Mouse (Mus musculus) neural tube, embryonic 15.5 days (tissue): ENCODE measurements around the gene Wrnip1. TPM values are rescaled to one million over a fixed set of nuclear protein-coding genes. Genes with fewer than 3 reads are reported as not detected.

Experiments used
- ATAC-seq: fragments of 200-750 bp; cut with Nextera tagmentation; 2 replicates; pipeline ENCODE4 v1.8.0; 2017; ENCODE audit warnings: mild to moderate bottlenecking, moderate TSS enrichment, moderate library complexity; ENCODE audit not compliant: low FRiP score
- H3K27ac ChIP-seq: fragments of 300-500 bp; sonication (generic); replicated peaks from 2 replicates; pipeline ENCODE4 v1.5.1; 2015; ENCODE audit warnings: mild to moderate bottlenecking, inconsistent platforms
- H3K27me3 ChIP-seq: fragments of 300-500 bp; sonication (generic); replicated peaks from 2 replicates; pipeline ENCODE4 v1.6.1; 2015; ENCODE audit warnings: inconsistent platforms
- H3K36me3 ChIP-seq: fragments of 300-500 bp; sonication (generic); 2 replicates; pipeline ENCODE4 v1.6.1; 2015; ENCODE audit warnings: inconsistent platforms
- H3K4me1 ChIP-seq: fragments of 300-500 bp; sonication (generic); 2 replicates; pipeline ENCODE4 v1.6.1; 2015; ENCODE audit warnings: inconsistent platforms
- H3K4me2 ChIP-seq: fragments of 300-500 bp; sonication (generic); 2 replicates; pipeline ENCODE4 v1.6.1; 2015; ENCODE audit warnings: inconsistent platforms, mild to moderate bottlenecking, moderate library complexity
- H3K4me3 ChIP-seq: fragments of 300-500 bp; sonication (generic); replicated peaks from 2 replicates; pipeline ENCODE4 v1.5.1; 2015; ENCODE audit warnings: mild to moderate bottlenecking, inconsistent platforms
- H3K9ac ChIP-seq: fragments of 300-500 bp; sonication (generic); replicated peaks from 2 replicates; pipeline ENCODE4 v1.6.1; 2015; ENCODE audit warnings: mild to moderate bottlenecking, inconsistent platforms
- H3K9me3 ChIP-seq: fragments of 300-500 bp; sonication (generic); replicated peaks from 2 replicates; pipeline ENCODE4 v1.6.1; 2016; ENCODE audit warnings: inconsistent platforms
- WGBS: fragments of 180-500 bp; shearing (Covaris S2); methylation state at CpG from one replicate; pipeline ENCODE4 v1.1.7; 2015; ENCODE audit warnings: mixed read lengths; 5-methylcytosine and 5-hydroxymethylcytosine counted together
- polyA plus RNA-seq: library from polyadenylated mRNA; unstranded; fragments of >200 nt; fragmentation: Nextera tagmentation; extraction: Ambion mirVana; gene quantifications from 2 replicates; pipeline ENCODE4 v1.2.1, GENCODE M21; 2015

Wrnip1 gene
- polyA plus RNA-seq, 1 experiment from 2014 or later, result 42.8 TPM

DNA sequence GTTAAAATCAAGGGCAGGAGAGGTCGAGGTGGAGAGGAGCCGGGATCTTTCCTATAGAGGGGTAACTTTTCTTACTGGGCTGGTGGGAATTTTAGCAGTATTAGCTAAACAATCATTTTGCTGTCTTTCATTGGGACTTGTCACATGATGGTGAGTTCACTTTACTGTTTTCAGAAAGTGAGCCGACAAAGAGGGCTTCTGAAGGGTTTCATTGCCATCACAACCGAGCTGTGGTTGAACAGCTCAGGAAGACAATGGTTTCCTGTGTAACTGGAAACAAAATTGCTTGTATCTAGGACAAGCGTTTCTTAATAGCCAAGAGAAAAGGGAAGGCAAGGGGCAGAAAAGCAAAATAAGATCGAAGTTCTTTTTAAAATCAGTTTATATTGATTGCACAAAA, 31.4 kb downstream of the Wrnip1 start:
- H3K27me3 ChIP-seq, result no peaks in the 10 kb centered on the region
- no peak overlapping the region for H3K9ac ChIP-seq
- no peak overlapping the region for H3K27ac ChIP-seq
- H3K4me1 ChIP-seq, result 0 out of 2 replicates have a peak, but pooled peaks cover 4% of the 10 kb centered on the region
- no peaks in the 10 kb centered on the region for H3K9me3 ChIP-seq
- no peak overlapping the region for H3K4me2 ChIP-seq
- no peak overlapping the region for H3K4me3 ChIP-seq
- no peaks in the 10 kb centered on the region for H3K36me3 ChIP-seq
- no peak for ATAC-seq
- 75% methylated on average over 6 of the region's 6 CpGs for WGBS

DNA sequence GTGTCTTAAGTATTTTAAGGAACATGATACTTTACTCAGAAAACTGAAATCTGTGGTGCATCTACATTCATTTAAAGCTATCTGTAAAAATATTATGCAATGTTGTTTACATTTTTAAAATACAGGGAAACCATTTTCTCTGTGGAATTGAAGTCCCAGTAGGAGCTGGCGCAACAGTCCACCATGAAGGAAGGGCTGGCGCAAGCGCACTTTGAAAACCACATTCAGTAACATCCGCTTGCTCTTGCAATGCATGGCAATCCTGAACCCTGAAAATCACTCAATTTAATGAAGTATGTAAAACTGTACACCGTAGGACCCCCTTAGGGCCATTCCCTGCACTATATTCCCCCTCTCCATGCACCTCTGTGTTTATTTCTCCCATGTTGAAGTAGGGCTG, 32.7 kb downstream of the Wrnip1 start:
- Histone ChIP-seq H3K36me3 (no peaks in the 10 kb centered on the region), H3K4me2 (no peak overlapping the region), H3K27me3 (no peaks in the 10 kb centered on the region), H3K4me3 (no peak overlapping the region), H3K9me3 (no peaks in the 10 kb centered on the region), H3K9ac (no peak overlapping the region), H3K27ac (no peak overlapping the region), H3K4me1 (0 out of 2 replicates have a peak, but pooled peaks cover 4% of the 10 kb centered on the region)
- ATAC-seq, result no peak
- 94% methylated on average over 5 of the region's 5 CpGs for WGBS

DNA sequence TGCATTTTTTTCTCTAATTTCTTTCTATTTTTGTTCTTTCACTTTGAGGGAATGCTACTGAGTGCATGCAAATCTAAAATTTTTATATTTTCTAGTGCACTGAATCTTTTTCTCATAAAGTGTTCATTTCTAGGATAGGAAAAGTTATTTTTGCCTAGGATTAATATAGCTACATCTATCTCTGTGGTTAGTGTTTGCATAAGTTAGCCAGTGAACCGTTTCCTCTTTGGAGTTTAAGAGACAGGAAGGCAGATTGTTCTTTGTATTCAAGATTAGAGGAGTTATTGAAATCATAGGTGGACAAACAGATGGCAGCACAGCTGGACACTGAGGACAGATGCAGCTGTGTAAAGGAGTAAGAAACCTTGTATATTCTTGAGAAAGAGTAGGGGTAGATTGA, 37.5 kb downstream of the Wrnip1 start:
- Histone ChIP-seq H3K27ac (no peak overlapping the region), H3K27me3 (no peaks in the 10 kb centered on the region), H3K4me1 (no peaks in the 10 kb centered on the region), H3K4me3 (no peak overlapping the region), H3K4me2 (no peak overlapping the region), H3K9ac (no peak overlapping the region), H3K36me3 (no peaks in the 10 kb centered on the region), H3K9me3 (no peaks in the 10 kb centered on the region)
- 53% methylated on average over 1 of the region's 1 CpGs for whole genome bisulfite sequencing
- ATAC-seq, result no peak

DNA sequence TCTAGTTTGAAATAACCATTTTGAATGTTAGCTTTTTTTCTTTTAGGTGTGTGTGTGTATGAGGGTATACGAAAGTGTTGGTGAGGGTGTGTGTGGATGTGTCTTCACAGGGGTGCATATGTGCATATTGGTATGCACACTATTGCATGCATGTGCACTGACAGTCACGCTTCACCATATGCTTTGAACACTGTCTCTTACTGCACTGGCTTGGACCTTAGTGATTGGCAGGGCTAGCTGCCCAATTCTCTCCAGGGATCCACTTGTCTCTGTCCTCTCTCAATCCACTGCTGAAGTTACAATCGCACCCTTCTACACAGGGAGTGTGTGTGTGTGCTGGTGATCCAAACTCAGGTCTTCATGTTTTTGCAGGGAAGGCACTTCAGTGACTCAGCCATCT, 39.5 kb downstream of the Wrnip1 start:
- H3K9me3 ChIP-seq, result no peaks in the 10 kb centered on the region

DNA sequence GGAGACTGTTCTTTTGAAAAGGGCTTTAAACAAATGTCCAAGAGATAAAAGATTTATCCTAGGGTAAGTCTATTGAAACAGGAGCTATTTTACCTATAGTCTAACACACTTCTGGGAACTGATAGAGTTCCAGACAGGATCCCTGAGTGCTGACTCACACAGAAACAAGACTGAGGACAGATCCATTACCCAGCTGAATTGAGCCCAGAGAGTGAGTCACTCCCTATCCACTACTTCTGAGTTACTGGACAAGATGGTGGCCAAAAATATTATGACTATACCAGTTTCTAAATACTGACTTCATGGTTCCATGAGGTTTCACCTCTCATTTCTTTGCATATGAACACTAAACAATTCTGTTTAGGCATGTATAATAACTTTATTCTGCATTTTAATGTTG, 44.4 kb downstream of the Wrnip1 start:
- Histone ChIP-seq H3K9ac (no peak overlapping the region), H3K4me2 (no peak overlapping the region), H3K4me1 (0 out of 2 replicates have a peak, but pooled peaks cover 3% of the 10 kb centered on the region), H3K36me3 (no peaks in the 10 kb centered on the region), H3K27ac (no peak overlapping the region), H3K4me3 (no peak overlapping the region), H3K27me3 (no peaks in the 10 kb centered on the region), H3K9me3 (no peaks in the 10 kb centered on the region)
- no peak for ATAC-seq

More for the DNA sequence above, 39.5 kb downstream of the Wrnip1 start:
- H3K4me1 ChIP-seq, result no peaks in the 10 kb centered on the region
- H3K36me3 ChIP-seq, result no peaks in the 10 kb centered on the region
- no peak overlapping the region for H3K4me3 ChIP-seq
- WGBS, result 84% methylated on average over 3 of the region's 3 CpGs
- H3K4me2 ChIP-seq, result no peak overlapping the region
- ATAC-seq, result no peak
- no peak overlapping the region for H3K27ac ChIP-seq
- H3K27me3 ChIP-seq, result no peaks in the 10 kb centered on the region
- H3K9ac ChIP-seq, result no peak overlapping the region

DNA sequence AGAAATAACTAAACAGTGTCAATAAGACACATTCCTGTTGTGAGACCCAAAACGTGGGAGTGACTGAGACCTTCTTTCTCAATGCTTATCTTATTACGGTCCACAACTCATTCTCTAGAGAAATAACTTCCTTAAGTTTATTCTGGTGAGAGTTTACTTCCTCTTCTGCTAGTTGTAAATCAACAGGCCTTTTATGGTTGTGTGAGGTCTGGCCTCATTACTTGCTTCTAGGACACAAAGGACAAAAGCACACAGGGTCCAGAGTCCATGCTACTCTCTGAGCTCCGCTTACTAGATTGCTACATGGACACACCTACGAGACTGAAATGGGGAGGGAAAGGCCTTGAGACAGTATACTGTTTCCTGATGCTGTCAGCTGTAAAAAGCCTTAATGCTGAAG, 47.3 kb downstream of the Wrnip1 start:
- H3K27ac ChIP-seq, result no peak overlapping the region
- WGBS, result 32% methylated on average over 4 of the region's 4 CpGs
- H3K9me3 ChIP-seq, result no peaks in the 10 kb centered on the region

DNA sequence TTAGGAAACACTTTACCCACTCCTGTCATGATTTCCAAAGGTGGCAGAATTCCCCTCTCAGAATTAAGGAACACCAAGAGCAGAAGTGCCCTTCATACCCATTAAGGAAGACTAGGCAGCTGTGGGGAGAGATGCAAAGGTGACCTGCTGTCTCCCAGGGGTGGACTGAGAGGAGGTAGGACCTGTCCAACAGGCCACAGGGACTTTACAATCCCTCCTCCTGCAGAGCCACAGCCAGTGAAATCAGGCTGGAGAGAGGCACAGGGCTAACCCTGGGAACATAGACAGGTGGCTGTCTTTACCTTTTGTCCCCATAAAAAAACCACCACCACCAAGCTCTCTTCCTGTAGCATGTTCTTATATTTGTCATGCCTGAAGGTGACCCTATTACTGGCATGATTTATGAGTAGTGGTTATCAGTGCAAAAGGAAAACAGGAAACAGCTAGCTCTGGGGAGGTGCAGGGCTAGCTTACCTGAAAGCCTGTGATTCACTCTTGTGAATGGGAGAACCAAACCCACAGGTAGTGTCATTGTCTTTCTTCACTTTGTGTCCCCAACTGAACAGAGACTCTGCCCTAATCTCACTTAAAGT, 47.8 kb downstream of the Wrnip1 start:
- no peak for ATAC-seq
- Histone ChIP-seq H3K4me2 (no peak overlapping the region), H3K36me3 (no peaks in the 10 kb centered on the region), H3K27ac (no peak overlapping the region), H3K4me1 (0 out of 2 replicates have a peak, but pooled peaks cover 3% of the 10 kb centered on the region), H3K9ac (no peak overlapping the region), H3K27me3 (no peaks in the 10 kb centered on the region), H3K9me3 (no peaks in the 10 kb centered on the region), H3K4me3 (no peak overlapping the region)

More for the DNA sequence above, 47.3 kb downstream of the Wrnip1 start:
- no peaks in the 10 kb centered on the region for H3K27me3 ChIP-seq
- H3K9ac ChIP-seq, result no peak overlapping the region
- H3K4me1 ChIP-seq, result 0 out of 2 replicates have a peak, but pooled peaks cover 3% of the 10 kb centered on the region
- no peaks in the 10 kb centered on the region for H3K36me3 ChIP-seq
- ATAC-seq, result no peak
- H3K4me3 ChIP-seq, result no peak overlapping the region
- no peak overlapping the region for H3K4me2 ChIP-seq

DNA sequence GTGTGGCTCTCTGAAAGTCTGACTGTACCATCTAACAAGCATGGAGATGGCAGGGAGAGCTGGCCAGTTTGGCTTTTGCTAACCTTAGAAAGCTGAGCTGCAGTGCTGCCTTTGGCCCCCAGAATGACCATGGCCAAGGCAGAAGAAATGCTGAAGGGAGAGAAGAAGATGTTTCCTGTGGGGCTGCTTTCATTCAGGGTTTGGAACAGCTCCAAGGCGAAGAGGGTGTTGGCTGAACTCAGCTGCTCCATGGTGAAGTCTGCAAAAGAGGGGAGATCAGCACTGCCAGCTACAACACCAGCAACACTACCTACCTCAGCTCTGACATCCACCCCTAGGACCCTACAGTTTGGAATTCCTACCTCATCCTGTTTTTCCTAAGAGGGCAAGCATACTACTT, 48.3 kb downstream of the Wrnip1 start:
- H3K4me1 ChIP-seq, result 0 out of 2 replicates have a peak, but pooled peaks cover 3% of the 10 kb centered on the region
- no peaks in the 10 kb centered on the region for H3K9me3 ChIP-seq
- no peak overlapping the region for H3K9ac ChIP-seq
- ATAC-seq, result no peak
- no peaks in the 10 kb centered on the region for H3K36me3 ChIP-seq
- H3K27ac ChIP-seq, result no peak overlapping the region
- 70% methylated on average over 1 of the region's 1 CpGs for WGBS
- H3K27me3 ChIP-seq, result no peaks in the 10 kb centered on the region
- no peak overlapping the region for H3K4me3 ChIP-seq
- H3K4me2 ChIP-seq, result no peak overlapping the region

DNA sequence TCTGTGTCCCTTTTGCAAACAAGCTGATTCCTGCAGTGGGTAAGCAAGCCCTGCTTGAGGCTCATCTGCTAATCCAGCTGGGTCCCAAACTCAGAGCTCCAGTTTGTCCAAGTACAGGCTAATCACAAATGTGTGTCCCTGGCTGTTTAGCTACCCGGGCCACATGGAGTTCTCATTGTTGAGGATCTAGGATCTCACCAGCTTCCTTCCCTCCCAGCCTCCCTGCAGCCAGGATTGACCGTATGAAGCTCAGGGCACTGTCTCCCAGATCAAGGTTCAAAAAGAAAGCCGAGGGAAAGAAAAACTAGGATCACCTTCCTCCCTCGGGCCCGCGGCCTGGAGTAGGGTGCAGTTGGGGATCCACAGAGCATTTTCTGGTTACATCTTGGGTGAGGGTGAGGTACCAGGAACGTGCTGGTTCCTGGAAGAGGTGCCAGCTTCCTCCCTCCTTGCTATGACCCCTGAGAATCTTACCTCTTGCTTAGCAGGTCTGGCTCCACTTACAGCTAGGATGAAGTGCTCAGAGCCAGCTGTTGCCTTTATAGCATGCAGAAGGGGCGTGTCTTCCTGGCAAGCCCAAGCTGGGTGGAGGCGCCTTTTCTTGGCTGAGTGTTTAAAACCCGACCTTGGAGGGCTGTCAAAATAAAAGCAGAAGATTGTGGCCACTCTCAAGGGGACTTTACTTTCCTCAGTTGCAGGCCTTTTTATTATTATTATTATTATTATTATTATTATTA, 49.0 kb downstream of the Wrnip1 start, which contains the start of gene Serpinb1a:
Gene Serpinb1a (minus strand): TSS at position 518 of the 737 bp plus-strand sequence.
- WGBS, result 64% methylated on average over 10 of the region's 10 CpGs
- no peaks in the 10 kb centered on the region for H3K36me3 ChIP-seq
- no peak for ATAC-seq

DNA sequence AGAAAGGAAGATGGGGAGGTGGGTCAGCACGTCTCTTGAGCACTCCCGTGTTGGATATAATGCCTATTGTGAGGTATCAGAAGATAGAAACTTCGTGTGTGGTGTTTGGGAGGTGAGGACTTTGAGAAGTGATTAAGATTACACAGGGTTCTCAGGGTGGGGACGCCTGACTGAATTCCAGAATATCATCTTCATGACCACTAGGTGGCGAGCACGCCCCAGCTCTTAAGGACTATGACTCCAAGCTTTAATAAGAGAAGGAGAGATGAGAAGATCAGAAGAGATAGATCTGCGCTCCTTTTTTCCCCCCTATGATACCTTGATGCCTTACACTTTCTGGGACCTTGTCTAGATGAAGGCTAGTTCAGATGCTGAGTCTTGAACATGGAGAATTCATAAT, 50.1 kb downstream of the Wrnip1 start:
- 0 out of 2 replicates have a peak, but pooled peaks cover 3% of the 10 kb centered on the region for H3K4me1 ChIP-seq
- WGBS, result 15% methylated on average over 7 of the region's 7 CpGs
- no peaks in the 10 kb centered on the region for H3K27me3 ChIP-seq
- H3K9ac ChIP-seq, result no peak overlapping the region
- no peak overlapping the region for H3K4me3 ChIP-seq
- no peak overlapping the region for H3K27ac ChIP-seq
- no peaks in the 10 kb centered on the region for H3K9me3 ChIP-seq
- ATAC-seq, result peak; percentile 87
- no peak overlapping the region for H3K4me2 ChIP-seq
- no peaks in the 10 kb centered on the region for H3K36me3 ChIP-seq

More for the DNA sequence above, 49.0 kb downstream of the Wrnip1 start, which contains the start of gene Serpinb1a:
- no peak within 1 kb of the TSS for H3K9ac ChIP-seq
- H3K9me3 ChIP-seq, result no peaks in the 10 kb centered on the region
- H3K4me2 ChIP-seq, result no peak within 1 kb of the TSS
- H3K4me1 ChIP-seq, result 0 out of 2 replicates have a peak, but pooled peaks cover 3% of the 10 kb centered on the region
- H3K27ac ChIP-seq, result no peak within 1 kb of the TSS
- no peak within 1 kb of the TSS for H3K4me3 ChIP-seq
- no peaks in the 10 kb centered on the region for H3K27me3 ChIP-seq

DNA sequence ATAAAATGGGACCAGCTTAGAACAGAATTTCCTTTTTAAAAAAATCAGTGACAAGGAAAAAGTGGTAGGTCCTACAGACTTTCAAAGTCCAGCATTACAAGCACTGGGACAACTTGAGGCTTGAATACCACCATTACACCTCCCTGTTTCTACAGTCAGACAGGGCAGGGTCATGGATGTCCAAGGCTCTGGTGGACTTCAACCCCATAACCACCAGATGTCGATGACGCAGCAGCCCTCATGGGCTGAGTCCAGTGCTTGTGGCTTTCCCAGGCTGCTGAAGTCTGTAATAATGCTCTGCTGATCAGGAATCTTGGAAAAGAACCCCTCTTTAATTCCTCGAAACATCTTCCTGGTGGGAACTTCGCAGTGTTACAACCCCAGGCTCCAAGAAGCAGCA, 50.7 kb downstream of the Wrnip1 start:
- no peak for ATAC-seq
- WGBS, result 95% methylated on average over 4 of the region's 4 CpGs
- no peaks in the 10 kb centered on the region for H3K9me3 ChIP-seq
- H3K27me3 ChIP-seq, result no peaks in the 10 kb centered on the region
- no peak overlapping the region for H3K4me2 ChIP-seq
- H3K27ac ChIP-seq, result no peak overlapping the region
- no peaks in the 10 kb centered on the region for H3K36me3 ChIP-seq
- 0 out of 2 replicates have a peak, but pooled peaks cover 3% of the 10 kb centered on the region for H3K4me1 ChIP-seq
- no peak overlapping the region for H3K4me3 ChIP-seq
- no peak overlapping the region for H3K9ac ChIP-seq

DNA sequence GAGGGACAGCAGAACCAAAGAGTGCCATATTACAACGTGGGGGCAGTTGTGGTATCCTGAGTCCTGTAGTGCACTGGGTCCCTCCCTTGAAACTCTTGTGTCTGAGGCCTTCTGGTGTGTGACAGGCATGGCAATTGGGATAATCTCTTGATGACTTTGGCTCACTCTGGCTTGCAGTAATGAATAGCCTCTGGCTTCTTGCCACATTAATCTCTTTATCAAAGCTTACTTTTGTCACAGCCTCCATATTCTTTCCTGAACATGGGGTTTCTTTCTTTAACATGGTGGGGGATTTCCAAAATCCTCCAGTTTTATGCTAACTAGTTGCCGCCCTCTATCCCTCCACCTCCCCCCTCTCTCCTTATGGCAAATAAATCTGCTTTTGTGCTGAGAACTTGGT, 51.2 kb downstream of the Wrnip1 start:
- Histone ChIP-seq H3K4me2 (no peak overlapping the region), H3K36me3 (no peaks in the 10 kb centered on the region), H3K27me3 (no peaks in the 10 kb centered on the region), H3K4me3 (no peak overlapping the region), H3K4me1 (0 out of 2 replicates have a peak, but pooled peaks cover 3% of the 10 kb centered on the region), H3K9me3 (no peaks in the 10 kb centered on the region), H3K27ac (no peak overlapping the region), H3K9ac (no peak overlapping the region)
- WGBS, result 55% methylated on average over 2 of the region's 2 CpGs
- no peak for ATAC-seq
